Mouse (Mus musculus): ENCODE data around the gene Galntl6.

DNA sequence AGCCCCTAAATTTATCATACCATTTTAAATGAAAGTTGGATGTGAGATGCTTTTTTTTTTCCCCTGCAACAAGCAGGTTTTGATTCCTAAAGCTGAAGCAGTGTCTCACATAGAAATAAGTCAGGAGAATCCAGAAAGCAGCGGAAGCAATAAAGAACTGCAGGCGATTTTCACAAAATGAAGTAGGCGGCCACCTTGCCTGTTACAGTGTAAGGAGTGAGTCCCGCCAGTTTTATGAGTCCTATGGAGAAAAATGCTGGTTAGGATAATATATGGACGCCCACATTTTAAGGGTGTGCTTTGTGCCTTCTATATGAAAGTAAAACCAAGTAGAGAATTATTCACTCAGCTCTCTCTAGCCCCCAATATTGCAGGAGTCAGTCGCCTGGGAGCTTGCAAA, 827.5 kb downstream of the Galntl6 start:
- no peak for TF ChIP-seq CHD2 (IDR thresholded peaks at IDR 0.05; ENCODE audit: low read depth, low read length)
- no peak for TF ChIP-seq ZNF384 (IDR thresholded peaks at IDR 0.05; ENCODE audit: low read depth, low read length)

Data from ES-E14 (cell line).